Mouse (Mus musculus) G1E-ER4 (cell line): ENCODE results near the gene Atp10a. TPM values are rescaled to one million over a fixed set of nuclear protein-coding genes. Genes with fewer than 3 reads are reported as not detected.

Experiments
- GATA1 ChIP-seq: IDR thresholded peaks from one replicate; pipeline ENCODE4 v1.8.0; 2012; ENCODE audit warnings: low read length, inconsistent platforms
- polyA plus RNA-seq: library from polyadenylated mRNA; stranded (reverse); fragments of >175 nt; gene quantifications from 2 replicates; pipeline ENCODE4 v1.2.3, GENCODE M21; 2012

Gene Atp10a
- polyA plus RNA-seq, 1 experiment: not detected

DNA sequence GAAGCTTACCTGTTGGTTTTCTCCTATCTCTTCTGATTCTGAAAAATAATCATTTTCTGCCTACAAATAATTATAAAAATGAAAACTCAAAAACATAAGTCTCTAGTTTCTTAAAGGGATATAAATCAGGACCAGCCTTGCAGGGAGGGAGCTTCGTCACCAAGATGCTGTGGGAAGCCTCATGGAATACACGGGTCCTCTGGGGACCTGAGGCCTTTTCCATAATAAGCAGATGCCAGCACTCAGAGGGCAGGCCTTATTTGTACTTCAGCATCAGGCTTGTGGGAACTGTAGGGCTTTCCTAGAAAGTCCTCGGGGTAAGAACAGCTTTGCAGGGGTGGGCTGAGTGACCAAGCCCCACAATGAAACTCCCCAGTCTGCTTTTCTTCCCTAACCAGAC is 20.1 kb downstream of the Atp10a start:
- TF ChIP-seq GATA1: no peak

- no peak for TF ChIP-seq GATA1
Measured at GRCm38 (mm10) chr7:58677111-58677805, 21.3 kb downstream of the Atp10a start.

DNA sequence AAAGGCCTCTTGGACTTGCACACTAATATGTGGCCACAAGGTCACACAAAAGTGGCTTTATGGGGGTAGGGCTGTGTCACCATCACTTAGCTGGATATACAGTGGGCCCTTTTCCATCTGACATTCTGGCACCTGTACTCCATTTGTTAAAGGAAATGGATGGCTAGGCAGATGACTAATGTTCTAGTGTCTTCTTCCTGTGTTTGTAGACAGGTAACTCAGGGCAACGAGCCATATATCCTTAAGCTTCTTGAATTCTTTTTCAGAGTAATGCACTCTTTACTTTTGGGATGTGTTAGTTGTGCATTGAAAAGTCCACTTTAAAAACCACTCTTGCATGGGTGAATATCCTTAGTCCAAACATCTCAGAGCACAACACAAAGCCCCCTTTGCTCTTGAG is 30.0 kb downstream of the Atp10a start:
- TF ChIP-seq GATA1: no peak

DNA sequence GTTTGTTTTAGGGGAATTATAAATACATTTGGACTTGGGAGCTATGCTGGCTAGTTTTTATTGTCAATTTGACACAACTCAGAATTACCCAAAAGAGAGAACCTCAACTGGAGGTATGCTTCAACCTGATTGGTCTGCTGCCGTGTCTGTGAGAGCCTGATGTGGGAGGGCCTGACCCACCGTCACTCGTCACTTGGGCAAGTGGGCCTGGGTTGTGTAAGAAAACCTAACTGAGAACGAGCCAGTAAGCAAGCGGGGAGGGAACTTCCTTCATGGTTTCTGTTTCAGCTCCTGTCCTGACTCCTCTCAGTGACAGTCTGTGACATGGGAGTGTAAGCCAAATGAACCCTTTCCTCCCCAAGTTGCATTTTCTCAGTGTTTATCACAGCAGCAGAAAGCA is 30.6 kb downstream of the Atp10a start:
- no peak for TF ChIP-seq GATA1

DNA sequence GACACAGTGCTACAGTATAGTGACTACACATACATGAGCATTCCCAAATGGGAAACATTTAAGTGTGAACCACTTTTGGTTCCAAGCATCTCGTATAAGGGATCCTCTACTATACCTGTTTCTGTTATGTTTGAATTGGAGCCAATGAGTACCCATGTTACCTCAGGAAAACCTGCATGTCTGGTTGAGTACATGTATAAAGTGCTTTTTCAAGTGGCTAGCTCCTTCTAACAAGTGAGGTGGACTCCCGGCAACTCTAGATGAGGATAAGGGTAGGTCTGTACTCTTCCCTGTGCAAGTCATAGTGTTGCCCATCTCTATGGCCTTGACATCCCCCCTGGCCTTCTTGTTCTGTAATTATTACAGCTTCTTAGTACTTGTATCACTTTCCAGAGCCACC is 31.0 kb downstream of the Atp10a start:
- no peak for TF ChIP-seq GATA1

- no peak for TF ChIP-seq GATA1
Measured at GRCm38 (mm10) chr7:58690069-58690923, 34.3 kb downstream of the Atp10a start.

DNA sequence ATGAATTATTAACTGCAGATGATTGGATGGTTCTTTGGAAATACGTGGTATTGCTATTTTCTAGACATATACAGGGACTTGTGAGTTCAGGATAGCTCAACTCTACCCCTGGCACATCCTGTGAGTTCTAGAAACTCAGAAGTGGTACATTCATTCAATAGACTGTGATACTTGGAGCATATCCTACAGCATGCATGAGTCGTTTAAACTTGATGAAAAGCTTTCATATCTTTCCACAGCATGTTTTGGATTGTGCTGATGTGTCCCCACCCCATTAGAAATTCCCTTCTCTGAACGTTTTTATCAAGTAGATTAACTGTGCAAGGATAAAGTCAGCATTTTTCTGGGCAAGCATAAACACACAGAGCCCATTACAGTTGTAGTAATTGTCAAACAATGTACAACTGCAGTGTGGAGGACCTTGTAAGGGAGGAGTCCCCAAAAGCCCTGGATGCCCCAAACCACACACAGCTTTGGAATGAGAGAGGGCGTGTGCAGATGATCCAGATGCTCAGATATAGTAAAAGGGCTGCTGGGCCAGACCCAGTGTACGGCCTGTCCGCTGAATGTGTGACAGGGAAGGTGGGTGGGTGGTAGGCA is 35.1 kb downstream of the Atp10a start:
- no peak for TF ChIP-seq GATA1

- TF ChIP-seq GATA1: no peak
Measured at GRCm38 (mm10) chr7:58692704-58693103, 36.7 kb downstream of the Atp10a start.

- no peak for TF ChIP-seq GATA1
Measured at GRCm38 (mm10) chr7:58693342-58693741, 37.4 kb downstream of the Atp10a start.

GRCm38 (mm10) chr7:58695661-58696060 is 39.7 kb downstream of the Atp10a start:
- TF ChIP-seq GATA1: no peak

- no peak for TF ChIP-seq GATA1
Measured at GRCm38 (mm10) chr7:58697092-58697491, 41.1 kb downstream of the Atp10a start.

- TF ChIP-seq GATA1: no peak
Measured at GRCm38 (mm10) chr7:58698738-58699442, 42.9 kb downstream of the Atp10a start.

DNA sequence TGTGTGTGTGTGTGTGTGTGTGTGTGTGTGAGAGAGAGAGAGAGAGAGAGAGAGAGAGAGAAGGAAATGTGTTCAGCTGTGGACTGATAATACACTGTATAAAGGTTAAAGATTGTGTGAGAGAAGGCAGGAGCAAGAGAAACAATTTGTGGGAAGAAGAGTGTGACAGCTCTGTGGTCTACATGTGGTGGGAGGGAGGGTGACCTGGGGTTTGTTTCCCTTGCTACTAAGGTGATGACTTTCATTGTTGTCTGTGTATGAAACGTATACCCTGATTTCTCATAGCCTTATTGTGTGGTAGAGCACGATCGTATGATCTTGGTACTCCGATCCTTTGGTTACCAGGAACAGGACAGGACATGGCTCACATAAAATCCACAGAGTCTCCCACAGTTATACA is 45.3 kb downstream of the Atp10a start:
- no peak for TF ChIP-seq GATA1

- TF ChIP-seq GATA1: no peak
Measured at GRCm38 (mm10) chr7:58705158-58705557, 49.2 kb downstream of the Atp10a start.

DNA sequence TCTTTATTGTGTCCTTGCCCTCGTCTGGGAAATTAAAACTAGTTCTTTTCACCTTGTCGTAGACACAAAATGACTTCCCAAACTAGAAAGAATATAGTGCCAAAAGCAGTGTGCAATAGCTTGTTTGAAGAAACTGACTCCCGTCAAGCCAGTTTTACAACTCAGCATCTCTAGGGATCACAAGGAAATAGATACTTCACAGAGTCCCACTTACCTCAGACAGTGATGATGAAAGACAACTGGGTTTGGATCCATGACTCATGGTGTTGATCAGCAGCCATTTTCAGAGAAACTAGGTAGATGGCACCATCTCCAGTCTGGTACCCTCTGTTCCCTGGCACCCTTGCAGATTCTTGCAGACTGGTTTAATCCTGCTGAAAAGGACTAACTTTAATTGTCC is 53.3 kb downstream of the Atp10a start:
- no peak for TF ChIP-seq GATA1

DNA sequence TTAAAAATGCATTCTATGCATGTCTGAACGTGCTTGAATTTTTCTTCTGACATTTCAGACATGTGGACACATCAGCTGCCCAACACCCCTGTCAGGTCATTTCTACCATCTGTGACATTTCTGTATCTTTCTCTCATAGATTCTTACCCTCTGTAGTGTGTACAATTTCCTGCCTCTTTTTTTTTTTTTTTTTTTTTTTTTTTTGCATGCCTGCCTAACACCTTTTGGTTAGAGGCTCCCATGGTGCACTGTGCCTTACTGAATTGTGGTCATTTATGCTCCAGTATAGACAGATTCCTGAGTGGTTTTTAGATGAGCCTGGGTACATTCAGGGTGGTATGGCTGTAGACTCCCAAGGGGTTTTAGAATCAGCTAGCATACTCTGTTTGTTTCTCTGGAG is 54.3 kb downstream of the Atp10a start:
- no peak for TF ChIP-seq GATA1

DNA sequence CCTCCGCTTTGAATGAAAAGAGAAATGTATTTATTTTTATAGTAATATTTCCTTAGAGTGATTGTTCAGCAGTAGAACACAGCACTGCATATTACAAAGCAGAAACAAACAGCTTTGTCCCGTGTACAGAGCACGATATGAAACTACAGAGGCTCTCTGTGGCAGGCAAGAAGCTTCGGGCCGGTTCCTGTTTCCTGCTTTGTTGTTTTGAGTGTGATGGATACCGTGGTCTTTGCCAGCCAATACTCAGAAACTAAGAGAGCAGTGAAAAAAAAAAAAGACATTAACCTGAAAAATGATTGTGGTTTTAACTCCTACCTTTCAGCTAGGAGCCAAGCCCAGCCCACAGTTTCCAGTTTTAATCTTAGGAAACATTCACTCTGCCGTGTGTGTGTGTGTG is 55.8 kb downstream of the Atp10a start:
- no peak for TF ChIP-seq GATA1
